Mouse (Mus musculus): Measurements from ENCODE around the gene Ube2v1.

DNA sequence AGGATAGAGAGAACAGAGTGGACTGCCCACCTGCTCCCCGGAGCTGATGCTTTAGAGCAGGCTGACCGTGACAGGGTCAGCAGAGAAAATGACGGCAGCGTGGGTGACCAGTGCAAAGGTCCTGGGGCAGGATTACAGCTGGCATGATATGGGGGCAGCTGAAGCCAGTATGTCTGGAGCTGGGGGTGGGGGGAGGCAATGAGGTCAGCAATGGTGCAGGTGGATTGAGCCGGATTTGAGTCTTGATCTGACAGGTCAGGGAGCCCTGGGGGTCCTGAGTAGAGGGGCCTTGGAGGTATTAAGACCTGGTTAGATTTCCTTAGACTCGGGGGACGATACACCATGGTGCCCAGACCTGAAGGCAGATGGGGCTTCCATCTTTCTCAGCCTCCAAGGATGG lies 56.3 kb downstream of the Ube2v1 start:
- TF ChIP-seq GATA1 (IDR thresholded peaks at IDR 0.05; ENCODE audit: low read depth, low read length) (no peak), EP300 (IDR thresholded peaks at IDR 0.05; ENCODE audit: low read depth in 1 of 2, low read length in 2 of 2) (no peak), TBP (IDR thresholded peaks at IDR 0.05; ENCODE audit: low read depth, low read length) (no peak), CHD2 (IDR thresholded peaks at IDR 0.05; ENCODE audit: low read length) (no peak), CTCF (IDR thresholded peaks at IDR 0.05 in 2 of 3, conservative IDR thresholded peaks at IDR 0.05 in 1 of 3; ENCODE audit: control insufficient read depth in 1 of 3, insufficient read depth in 1 of 3, low read depth in 2 of 3, low read length in 3 of 3, poor library complexity in 1 of 3, severe bottlenecking in 1 of 3) (no peak), POLR2A (IDR thresholded peaks at IDR 0.05; ENCODE audit: control insufficient read depth in 1 of 2, insufficient read depth in 1 of 2, low read depth in 1 of 2, low read length in 2 of 2, poor library complexity in 1 of 2) (no peak), MXI1 (IDR thresholded peaks at IDR 0.05; ENCODE audit: low read depth, low read length) (no peak), JUND (IDR thresholded peaks at IDR 0.05; ENCODE audit: low read depth, low read length) (no peak)
